Mouse (Mus musculus) cortical plate, adult 2 months (tissue): ENCODE data around the gene Crybb3.

Source experiments
- CTCF ChIP-seq: fragments of 200-500 bp; IDR thresholded peaks from 2 replicates; pipeline ENCODE4 v1.5.1; 2011; ENCODE audit warnings: mild to moderate bottlenecking, control low read depth, low read length; ENCODE audit not compliant: insufficient read depth; ENCODE audit errors: extremely low read depth
- POLR2A ChIP-seq: fragments of 200-500 bp; IDR thresholded peaks from 2 replicates; pipeline ENCODE4 v1.6.1; 2011; ENCODE audit warnings: mild to moderate bottlenecking, low read length, control low read depth; ENCODE audit not compliant: insufficient read depth; ENCODE audit errors: extremely low read depth

- TF ChIP-seq CTCF (no peak), POLR2A (no peak)
Measured at GRCm38 (mm10) chr5:113119861-113120465, 38.6 kb upstream of the Crybb3 start.
